Mouse (Mus musculus) CH12.LX (cell line): ENCODE measurements around the gene Tecta. TPM values are rescaled to one million over a fixed set of nuclear protein-coding genes. Genes with fewer than 3 reads are reported as not detected.

Source experiments
- DNase-seq: peaks from one replicate; pipeline ENCODE4 v3.0.0-alpha.2; 2013; ENCODE audit errors: extremely low read depth
- H3K27ac ChIP-seq: 2 replicates; pipeline ENCODE4 v1.5.1; 2012; ENCODE audit warnings: low read depth, mild to moderate bottlenecking, control low read depth, moderate library complexity; ENCODE audit not compliant: insufficient read depth
- H3K27me3 ChIP-seq: replicated peaks from 2 replicates; pipeline ENCODE3; 2012; ENCODE audit warnings: inconsistent platforms
- H3K36me3 ChIP-seq, 2 experiments: replicated peaks in 1 of 2; 2 replicates each; pipeline versions ENCODE3 to v1.6.1; 2012; ENCODE audit warnings: inconsistent platforms in 1 of 2, low read length in 1 of 2, mild to moderate bottlenecking in 1 of 2, mixed read lengths in 1 of 2, moderate library complexity in 1 of 2; ENCODE audit not compliant: control insufficient read depth in 1 of 2, insufficient read depth in 1 of 2
- H3K4me1 ChIP-seq, 2 experiments: 2 replicates each; pipeline ENCODE4 v1.6.1; 2012; ENCODE audit warnings: inconsistent platforms in 1 of 2, moderate library complexity in 1 of 2; ENCODE audit not compliant: insufficient read depth in 2 of 2, control insufficient read depth in 1 of 2
- H3K4me2 ChIP-seq: 2 replicates; pipeline ENCODE4 v1.6.1; 2012; ENCODE audit warnings: low read depth, mild to moderate bottlenecking, control low read depth; ENCODE audit not compliant: poor library complexity, insufficient read depth, severe bottlenecking
- H3K4me3 ChIP-seq, 3 experiments: fragments of 150-350 bp in 1 of 3; sonication (generic) in 1 of 3; replicated peaks in 1 of 3; 2 replicates each; pipeline versions ENCODE3 to v1.5.1; 2011 to 2012; ENCODE audit warnings: low read depth in 2 of 3, low read length in 2 of 3, mild to moderate bottlenecking in 2 of 3, moderate library complexity in 2 of 3, control low read depth in 1 of 3, improper control_type of control experiment in 1 of 3, inconsistent platforms in 1 of 3, mixed read lengths in 1 of 3; ENCODE audit not compliant: poor library complexity in 1 of 3
- H3K79me2 ChIP-seq: replicated peaks from 2 replicates; pipeline ENCODE4 v1.6.1; 2012; ENCODE audit warnings: mild to moderate bottlenecking, moderate library complexity; ENCODE audit not compliant: control insufficient read depth, poor library complexity, insufficient read depth, severe bottlenecking; ENCODE audit errors: extremely low read depth
- H3K9ac ChIP-seq: 2 replicates; pipeline ENCODE4 v1.6.1; 2012; ENCODE audit warnings: low read depth, mild to moderate bottlenecking, control low read depth, moderate library complexity; ENCODE audit not compliant: insufficient read depth
- H3K9me3 ChIP-seq: replicated peaks from 2 replicates; pipeline ENCODE3; 2012; ENCODE audit warnings: low read length, inconsistent platforms, mixed read lengths
- BHLHE40 ChIP-seq: IDR thresholded peaks from 2 replicates; pipeline ENCODE4 v1.6.1; 2011; ENCODE audit warnings: mild to moderate bottlenecking, low read depth, low read length, improper control_type of control experiment
- CHD1 ChIP-seq: IDR thresholded peaks from 2 replicates; pipeline ENCODE4 v1.6.1; 2012; ENCODE audit warnings: low read depth, low read length, improper control_type of control experiment, inconsistent platforms
- CTCF ChIP-seq, 2 experiments: IDR thresholded peaks in 1 of 2; conservative IDR thresholded peaks in 1 of 2; 2 replicates each; pipeline ENCODE4 v1.5.1; 2011 to 2012; ENCODE audit warnings: low read depth in 2 of 2, low read length in 2 of 2, improper control_type of control experiment in 1 of 2, inconsistent platforms in 1 of 2, mild to moderate bottlenecking in 1 of 2, moderate library complexity in 1 of 2
- EP300 ChIP-seq: IDR thresholded peaks from 2 replicates; pipeline ENCODE4 v1.6.1; 2011; ENCODE audit warnings: low read length, improper control_type of control experiment
- ETS1 ChIP-seq: conservative IDR thresholded peaks from 2 replicates; pipeline ENCODE4 v1.6.1; 2012; ENCODE audit warnings: low read depth, mild to moderate bottlenecking, inconsistent platforms, low read length, improper control_type of control experiment, moderate library complexity
- IRF4 ChIP-seq: IDR thresholded peaks from 2 replicates; pipeline ENCODE4 v1.6.1; 2014; ENCODE audit warnings: low read depth, mild to moderate bottlenecking, inconsistent platforms, low read length, improper control_type of control experiment
- JUN ChIP-seq: IDR thresholded peaks from 2 replicates; pipeline ENCODE4 v1.6.1; 2011; ENCODE audit warnings: low read depth, mild to moderate bottlenecking, low read length, improper control_type of control experiment, moderate library complexity; ENCODE audit not compliant: insufficient read depth
- JUND ChIP-seq: conservative IDR thresholded peaks from 2 replicates; pipeline ENCODE4 v1.6.1; 2011; ENCODE audit warnings: low read depth, low read length, improper control_type of control experiment
- KAT2A ChIP-seq: IDR thresholded peaks from 2 replicates; pipeline ENCODE4 v1.6.1; 2012; ENCODE audit warnings: low read length, improper control_type of control experiment, inconsistent platforms; ENCODE audit not compliant: insufficient replicate concordance
- NRF1 ChIP-seq: IDR thresholded peaks from 2 replicates; pipeline ENCODE4 v1.6.1; 2014; ENCODE audit warnings: low read depth, mild to moderate bottlenecking, inconsistent platforms, low read length, improper control_type of control experiment, moderate library complexity
- RAD21 ChIP-seq: IDR thresholded peaks from 2 replicates; pipeline ENCODE4 v1.6.1; 2011; ENCODE audit warnings: low read depth, mild to moderate bottlenecking, low read length, improper control_type of control experiment, moderate library complexity
- SMC3 ChIP-seq: IDR thresholded peaks from 2 replicates; pipeline ENCODE4 v1.6.1; 2011; ENCODE audit warnings: low read depth, low read length, improper control_type of control experiment
- TBP ChIP-seq: conservative IDR thresholded peaks from 2 replicates; pipeline ENCODE4 v1.6.1; 2011; ENCODE audit warnings: low read depth, low read length, improper control_type of control experiment
- TCF12 ChIP-seq: IDR thresholded peaks from 2 replicates; pipeline ENCODE4 v1.6.1; 2014; ENCODE audit warnings: low read depth, mild to moderate bottlenecking, inconsistent platforms, low read length, improper control_type of control experiment
- USF1 ChIP-seq: IDR thresholded peaks from 2 replicates; pipeline ENCODE4 v1.6.1; 2014; ENCODE audit warnings: low read depth, mild to moderate bottlenecking, inconsistent platforms, low read length, improper control_type of control experiment
- USF2 ChIP-seq: conservative IDR thresholded peaks from 2 replicates; pipeline ENCODE4 v1.6.1; 2011; ENCODE audit warnings: low read depth, low read length, improper control_type of control experiment
- ZKSCAN1 ChIP-seq: IDR thresholded peaks from 2 replicates; pipeline ENCODE4 v1.6.1; 2012; ENCODE audit warnings: low read depth, inconsistent platforms, low read length, improper control_type of control experiment, borderline replicate concordance
- dilution Hi-C: fragments of 300-500 bp; cut with MboI; formaldehyde crosslinking; loops from 2 replicates; pipeline ENCODE4 v1.14.3; 2020; ENCODE audit warnings: low sequenced_read_pairs; ENCODE audit not compliant: extremely low pct_unique_long_range_greater_than_20kb, extremely low pct_ligation_motif_present
- in situ Hi-C: fragments of 300-500 bp; cut with MboI; formaldehyde crosslinking; loops from 3 replicates; pipeline ENCODE4 v1.14.3; 2019; ENCODE audit warnings: low sequenced_read_pairs, low pct_ligation_motif_present, low pct_unique_long_range_greater_than_20kb, mixed read lengths
- polyA plus RNA-seq: library from polyadenylated mRNA; unstranded; fragments of >175 nt; gene quantifications from 2 replicates; pipeline ENCODE4 v1.2.1, GENCODE M21; 2012; ENCODE audit warnings: low read depth; ENCODE audit not compliant: insufficient read length
- total RNA-seq, 2 experiments: library from RNA; depleted of rRNA; stranded (reverse); fragments of 300-350 nt in 1 of 2; fragments of >200 nt in 1 of 2; gene quantifications; 2 replicates each; pipeline ENCODE4 v1.2.3; 2012 to 2014

Tecta gene
- total and polyA plus RNA-seq, 3 experiments = 0.04 to 0.09 TPM; not detected in 1

DNA sequence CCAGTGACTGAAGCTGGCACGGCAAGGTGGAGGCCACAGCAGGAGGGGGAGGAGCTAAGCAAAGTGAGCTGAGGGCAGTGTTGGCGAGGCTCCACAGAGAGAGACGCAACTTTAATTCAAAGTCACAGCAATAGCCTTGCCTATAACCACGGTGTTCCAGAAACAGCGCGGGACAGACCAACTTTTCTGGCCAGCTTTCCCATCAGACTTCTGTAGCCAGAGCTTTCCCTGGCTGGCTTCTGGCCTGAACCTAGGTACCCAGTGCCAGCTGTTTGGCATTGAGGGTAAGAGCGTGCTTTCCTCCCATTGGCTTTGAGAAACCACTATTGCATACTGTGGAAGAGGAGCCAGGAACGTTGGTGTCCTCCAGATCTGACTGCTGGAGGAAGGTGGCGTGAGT is 70.0 kb downstream of the Tecta start:
- Histone ChIP-seq H3K36me3 (no peaks in the 10 kb centered on the region), H3K27me3 (peaks cover 20% of the 10 kb centered on the region), H3K9ac (no peak overlapping the region), H3K27ac (no peak overlapping the region), H3K4me3 (no peak overlapping the region), H3K9me3 (no peaks in the 10 kb centered on the region)
- no peak for DNase-seq
- in situ Hi-C loops = loop anchor here (25.0 kb wide), 1 partner anchor 608 kb away; the partner anchor contains the start of gene Grik4
- TF ChIP-seq TCF12 (no peak), IRF4 (no peak), ETS1 (no peak), USF2 (no peak), EP300 (no peak), RAD21 (no peak), JUN (no peak), BHLHE40 (no peak), JUND (no peak), KAT2A (no peak), ZKSCAN1 (no peak), NRF1 (no peak), CTCF (conservative IDR thresholded peaks at IDR 0.05 in 1 of 2, IDR thresholded peaks at IDR 0.05 in 1 of 2; ENCODE audit: low read depth in 2 of 2, low read length in 2 of 2) (no peak)
- TF ChIP-seq, all 38 proteins: peak for 0
- dilution Hi-C loops = no loop called here
- H3K4me1 ChIP-seq = no peaks in the 10 kb centered on the region
- H3K4me2 ChIP-seq = no peak overlapping the region
- no peaks in the 10 kb centered on the region for H3K79me2 ChIP-seq

- Histone ChIP-seq H3K9me3 (no peaks in the 10 kb centered on the region), H3K4me1 (no peaks in the 10 kb centered on the region), H3K9ac (no peak overlapping the region), H3K4me3 (no peak overlapping the region), H3K27ac (no peak overlapping the region), H3K79me2 (no peaks in the 10 kb centered on the region), H3K36me3 (no peaks in the 10 kb centered on the region), H3K27me3 (peaks cover 14% of the 10 kb centered on the region), H3K4me2 (peak overlapping the region; percentile 67; the same call in 1 of the 2 replicates)
- in situ Hi-C loops (loop anchor here (25.0 kb wide), 1 partner anchor 610 kb away; the partner anchor contains the start of gene Grik4), dilution Hi-C loops (no loop called here)
- DNase-seq = peak; percentile 52
- TF ChIP-seq CHD1 (no peak), CTCF (conservative IDR thresholded peaks at IDR 0.05 in 1 of 2, IDR thresholded peaks at IDR 0.05 in 1 of 2; ENCODE audit: low read depth in 2 of 2, low read length in 2 of 2) (peak; percentile 29 to 72; a peak in 2 of 4 replicates), USF1 (no peak), RAD21 (peak; percentile 88), SMC3 (peak; percentile 70), TBP (no peak)
Measured at GRCm38 (mm10) chr9:42326688-42327440, 72.9 kb downstream of the Tecta start.
